Mouse (Mus musculus): ENCODE results near the gene Suco. TPM values are rescaled to one million over a fixed set of nuclear protein-coding genes. Genes with fewer than 3 reads are reported as not detected.

Gene Suco
- polyA plus RNA-seq, 1 experiment from 2014 or later = 32.3 TPM

DNA sequence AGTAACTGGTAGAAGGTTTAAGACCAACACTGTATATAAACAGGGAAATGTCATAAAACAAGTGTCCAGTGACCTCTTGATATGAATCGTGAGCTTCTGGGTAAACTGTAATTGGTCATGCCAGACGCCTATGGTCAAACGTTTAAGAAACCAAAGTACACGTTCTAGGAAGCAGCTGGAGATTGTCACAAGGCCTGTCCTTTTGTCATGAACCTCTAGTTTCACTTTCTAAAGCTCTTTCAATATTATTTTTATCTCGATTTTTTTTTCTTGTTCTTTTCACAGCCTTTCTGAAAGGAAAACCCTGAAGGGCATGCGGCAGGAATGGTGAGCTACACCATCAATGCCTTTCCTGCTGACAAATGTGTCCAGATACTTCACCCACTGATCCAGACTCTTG lies 67.5 kb downstream of the Suco start:
- ATAC-seq (ENCODE audit: insufficient number of reproducible peaks, low FRiP score, low TSS enrichment, low read depth) (no peak), DNase-seq (ENCODE audit: low spot score) (no peak)
- Histone ChIP-seq H3K27me3 (ENCODE audit: control insufficient read depth, insufficient read depth, low read length) (no peaks in the 10 kb centered on the region), H3K27ac (replicated peaks; ENCODE audit: low read depth, low read length) (no peak overlapping the region), H3K4me1 (ENCODE audit: control insufficient read depth, insufficient read depth, low read length) (no peaks in the 10 kb centered on the region), H3K4me2 (ENCODE audit: low read depth, severe bottlenecking) (no peak overlapping the region), H3K9ac (ENCODE audit: low read length) (no peak overlapping the region), H3K9me3 (ENCODE audit: control insufficient read depth, low read length) (no peaks in the 10 kb centered on the region), H3K36me3 (ENCODE audit: control insufficient read depth, insufficient read depth, low read length) (peaks cover 2% of the 10 kb centered on the region; the same call in 1 of the 2 replicates), H3K4me3 (ENCODE audit: low read depth, low read length) (no peak overlapping the region)
- WGBS = 79% methylated on average over 6 of the region's 6 CpGs

- DNase-seq (ENCODE audit: low spot score) = no peak
- 80% methylated on average over 8 of the region's 8 CpGs for WGBS
- ATAC-seq (ENCODE audit: insufficient number of reproducible peaks, low FRiP score, low TSS enrichment, low read depth) = no peak
These were observed 71.9 kb downstream of the Suco start for GRCm38 (mm10) chr1:161804541-161804971.

DNA sequence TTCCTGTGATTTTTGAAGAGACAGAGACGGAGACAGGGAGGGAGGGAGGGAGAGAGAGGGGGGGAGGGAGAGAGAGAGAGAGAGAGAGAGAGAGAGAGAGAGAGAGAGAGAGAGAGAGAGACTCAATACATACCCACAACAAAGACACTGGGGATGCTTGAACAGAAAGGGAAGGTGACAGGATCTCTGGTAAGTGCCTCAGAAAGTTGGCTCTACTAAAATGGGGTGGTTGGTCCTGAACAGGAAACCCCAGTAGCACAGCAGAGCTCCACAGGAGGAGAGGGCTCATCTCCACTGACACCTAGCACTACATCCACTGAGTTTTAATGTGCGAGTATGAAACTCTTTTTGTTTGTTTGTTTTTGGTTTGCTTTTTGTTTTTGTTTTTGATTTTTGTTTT lies 75.2 kb downstream of the Suco start:
- H3K4me1 ChIP-seq (ENCODE audit: control insufficient read depth, insufficient read depth, low read length) = no peaks in the 10 kb centered on the region
- no peaks in the 10 kb centered on the region for H3K27me3 ChIP-seq (ENCODE audit: control insufficient read depth, insufficient read depth, low read length)
- no peak overlapping the region for H3K9ac ChIP-seq (ENCODE audit: low read length)
- H3K9me3 ChIP-seq (ENCODE audit: control insufficient read depth, low read length) = no peaks in the 10 kb centered on the region
- no peak overlapping the region for H3K4me3 ChIP-seq (ENCODE audit: low read depth, low read length)
- WGBS = 82% methylated on average over 2 of the region's 2 CpGs
- ATAC-seq (ENCODE audit: insufficient number of reproducible peaks, low FRiP score, low TSS enrichment, low read depth) (no peak), DNase-seq (ENCODE audit: low spot score) (no peak)
- H3K4me2 ChIP-seq (ENCODE audit: low read depth, severe bottlenecking) = no peak overlapping the region
- no peak overlapping the region for H3K27ac ChIP-seq (replicated peaks; ENCODE audit: low read depth, low read length)
- H3K36me3 ChIP-seq (ENCODE audit: control insufficient read depth, insufficient read depth, low read length) = no peaks in the 10 kb centered on the region

More at GRCm38 (mm10) chr1:161804541-161804971, 71.9 kb downstream of the Suco start:
- Histone ChIP-seq H3K27ac (replicated peaks; ENCODE audit: low read depth, low read length) (no peak overlapping the region), H3K9ac (ENCODE audit: low read length) (no peak overlapping the region), H3K27me3 (ENCODE audit: control insufficient read depth, insufficient read depth, low read length) (no peaks in the 10 kb centered on the region), H3K4me3 (ENCODE audit: low read depth, low read length) (no peak overlapping the region), H3K9me3 (ENCODE audit: control insufficient read depth, low read length) (no peaks in the 10 kb centered on the region), H3K4me1 (ENCODE audit: control insufficient read depth, insufficient read depth, low read length) (no peaks in the 10 kb centered on the region), H3K36me3 (ENCODE audit: control insufficient read depth, insufficient read depth, low read length) (no peaks in the 10 kb centered on the region), H3K4me2 (ENCODE audit: low read depth, severe bottlenecking) (no peak overlapping the region)

DNA sequence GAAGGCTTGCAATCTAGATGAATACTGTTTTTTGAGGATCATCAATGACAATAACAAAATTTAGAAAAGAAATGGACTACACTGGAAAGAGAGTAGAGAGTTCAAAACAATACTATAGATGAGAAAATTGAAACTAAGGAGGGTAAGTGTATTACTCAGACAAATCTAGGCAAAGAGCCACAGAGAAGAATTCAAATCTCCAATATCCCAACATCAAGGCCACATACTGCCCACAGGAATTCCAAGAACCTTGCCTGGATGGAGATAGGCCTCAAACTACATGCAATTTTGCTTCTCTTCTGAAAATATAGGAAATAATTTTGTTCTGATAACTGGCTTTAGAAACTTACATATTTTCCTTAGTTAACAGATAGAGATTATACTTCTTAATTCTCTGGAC lies 76.2 kb downstream of the Suco start:
- Histone ChIP-seq H3K36me3 (ENCODE audit: control insufficient read depth, insufficient read depth, low read length) (no peaks in the 10 kb centered on the region), H3K4me1 (ENCODE audit: control insufficient read depth, insufficient read depth, low read length) (no peaks in the 10 kb centered on the region)

DNA sequence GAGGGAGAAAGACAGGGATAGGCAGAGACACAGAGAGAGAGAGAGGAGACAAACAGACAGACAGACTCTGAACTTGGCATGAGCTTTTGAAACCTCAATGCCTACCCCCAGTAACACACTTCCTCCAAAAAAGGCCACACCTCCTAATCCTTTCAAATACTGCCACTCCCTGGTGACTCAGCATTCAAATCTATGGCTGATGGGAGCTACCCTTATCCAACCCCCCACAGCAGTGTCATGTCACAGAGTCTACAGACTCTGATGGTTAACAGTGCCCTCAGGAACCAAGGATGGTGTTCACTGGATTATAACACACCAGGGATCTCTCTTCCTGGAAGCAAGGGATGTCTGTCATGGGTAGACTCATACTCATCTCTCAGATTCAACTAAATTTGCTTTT lies 76.7 kb downstream of the Suco start:
- Histone ChIP-seq H3K4me3 (ENCODE audit: low read depth, low read length) (no peak overlapping the region), H3K27me3 (ENCODE audit: control insufficient read depth, insufficient read depth, low read length) (no peaks in the 10 kb centered on the region), H3K4me2 (ENCODE audit: low read depth, severe bottlenecking) (no peak overlapping the region)

More for the DNA sequence above, 76.2 kb downstream of the Suco start:
- Histone ChIP-seq H3K27ac (replicated peaks; ENCODE audit: low read depth, low read length) (no peak overlapping the region), H3K4me3 (ENCODE audit: low read depth, low read length) (no peak overlapping the region), H3K4me2 (ENCODE audit: low read depth, severe bottlenecking) (no peak overlapping the region), H3K9ac (ENCODE audit: low read length) (no peak overlapping the region), H3K27me3 (ENCODE audit: control insufficient read depth, insufficient read depth, low read length) (no peaks in the 10 kb centered on the region), H3K9me3 (ENCODE audit: control insufficient read depth, low read length) (no peaks in the 10 kb centered on the region)
- no peak for DNase-seq (ENCODE audit: low spot score)
- no peak for ATAC-seq (ENCODE audit: insufficient number of reproducible peaks, low FRiP score, low TSS enrichment, low read depth)

GRCm38 (mm10) chr1:161798866-161799265 lies 77.6 kb downstream of the Suco start:
- WGBS = 94% methylated on average over 3 of the region's 3 CpGs
- Histone ChIP-seq H3K9me3 (ENCODE audit: control insufficient read depth, low read length) (no peaks in the 10 kb centered on the region), H3K4me3 (ENCODE audit: low read depth, low read length) (no peak overlapping the region), H3K27ac (replicated peaks; ENCODE audit: low read depth, low read length) (no peak overlapping the region), H3K36me3 (ENCODE audit: control insufficient read depth, insufficient read depth, low read length) (no peaks in the 10 kb centered on the region), H3K9ac (ENCODE audit: low read length) (no peak overlapping the region), H3K27me3 (ENCODE audit: control insufficient read depth, insufficient read depth, low read length) (no peaks in the 10 kb centered on the region), H3K4me2 (ENCODE audit: low read depth, severe bottlenecking) (no peak overlapping the region), H3K4me1 (ENCODE audit: control insufficient read depth, insufficient read depth, low read length) (no peaks in the 10 kb centered on the region)
- DNase-seq (ENCODE audit: low spot score) (no peak), ATAC-seq (ENCODE audit: insufficient number of reproducible peaks, low FRiP score, low TSS enrichment, low read depth) (no peak)

More for the DNA sequence above, 76.7 kb downstream of the Suco start:
- Histone ChIP-seq H3K4me1 (ENCODE audit: control insufficient read depth, insufficient read depth, low read length) (no peaks in the 10 kb centered on the region), H3K36me3 (ENCODE audit: control insufficient read depth, insufficient read depth, low read length) (no peaks in the 10 kb centered on the region), H3K27ac (replicated peaks; ENCODE audit: low read depth, low read length) (no peak overlapping the region), H3K9ac (ENCODE audit: low read length) (no peak overlapping the region), H3K9me3 (ENCODE audit: control insufficient read depth, low read length) (no peaks in the 10 kb centered on the region)
- ATAC-seq (ENCODE audit: insufficient number of reproducible peaks, low FRiP score, low TSS enrichment, low read depth) (no peak), DNase-seq (ENCODE audit: low spot score) (no peak)

DNA sequence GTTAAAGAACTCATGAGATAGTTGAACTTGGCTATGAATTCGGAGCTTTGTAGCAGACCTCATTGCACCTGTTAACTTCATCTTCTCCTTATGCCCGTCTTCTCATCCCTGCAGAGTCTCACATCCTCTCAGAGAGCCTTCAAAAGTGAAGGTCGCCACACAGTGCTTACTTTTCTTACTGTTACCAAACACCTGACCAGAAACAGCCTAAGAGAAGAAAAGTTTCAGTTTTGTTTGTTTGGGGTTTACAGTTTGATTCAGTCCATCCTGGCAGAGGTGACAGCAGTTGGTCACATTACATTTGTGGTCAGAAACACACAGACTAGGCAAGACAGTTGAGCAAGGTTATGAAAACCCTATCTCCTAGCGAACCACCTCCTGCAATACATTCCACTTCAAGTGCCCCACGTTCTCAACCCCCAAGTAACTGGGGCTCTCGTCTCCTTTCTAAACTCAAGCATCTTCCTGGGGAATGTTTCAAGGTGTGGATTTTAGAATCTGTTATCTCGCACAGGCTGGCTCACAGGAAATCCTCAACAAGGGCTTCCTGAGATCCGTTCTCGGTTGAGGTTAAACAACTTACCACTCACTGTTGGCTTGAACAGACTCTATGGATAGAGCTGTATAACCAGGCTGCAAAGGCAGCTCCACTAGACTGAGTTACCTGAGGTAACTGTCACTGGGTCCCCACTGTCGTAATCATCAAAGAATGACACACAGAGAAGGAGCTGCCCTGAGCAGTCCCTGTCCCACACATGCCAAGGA lies 81.9 kb downstream of the Suco start:
- WGBS = 83% methylated on average over 10 of the region's 10 CpGs
- DNase-seq (ENCODE audit: low spot score) = no peak
- ATAC-seq (ENCODE audit: insufficient number of reproducible peaks, low FRiP score, low TSS enrichment, low read depth) = no peak

GRCm38 (mm10) chr1:161793321-161793720 lies 83.2 kb downstream of the Suco start:
- DNase-seq (ENCODE audit: low spot score) (no peak), ATAC-seq (ENCODE audit: insufficient number of reproducible peaks, low FRiP score, low TSS enrichment, low read depth) (no peak)
- no peaks in the 10 kb centered on the region for H3K4me1 ChIP-seq (ENCODE audit: control insufficient read depth, insufficient read depth, low read length)
- no peaks in the 10 kb centered on the region for H3K27me3 ChIP-seq (ENCODE audit: control insufficient read depth, insufficient read depth, low read length)
- H3K4me2 ChIP-seq (ENCODE audit: low read depth, severe bottlenecking) = no peak overlapping the region
- H3K9ac ChIP-seq (ENCODE audit: low read length) = no peak overlapping the region
- H3K36me3 ChIP-seq (ENCODE audit: control insufficient read depth, insufficient read depth, low read length) = no peaks in the 10 kb centered on the region
- no peaks in the 10 kb centered on the region for H3K9me3 ChIP-seq (ENCODE audit: control insufficient read depth, low read length)
- no peak overlapping the region for H3K4me3 ChIP-seq (ENCODE audit: low read depth, low read length)
- WGBS = 75% methylated on average over 3 of the region's 3 CpGs
- no peak overlapping the region for H3K27ac ChIP-seq (replicated peaks; ENCODE audit: low read depth, low read length)

More for the DNA sequence above, 81.9 kb downstream of the Suco start:
- H3K4me2 ChIP-seq (ENCODE audit: low read depth, severe bottlenecking) = no peak overlapping the region
- no peak overlapping the region for H3K27ac ChIP-seq (replicated peaks; ENCODE audit: low read depth, low read length)
- H3K36me3 ChIP-seq (ENCODE audit: control insufficient read depth, insufficient read depth, low read length) = no peaks in the 10 kb centered on the region
- H3K9ac ChIP-seq (ENCODE audit: low read length) = no peak overlapping the region
- H3K4me3 ChIP-seq (ENCODE audit: low read depth, low read length) = no peak overlapping the region
- H3K4me1 ChIP-seq (ENCODE audit: control insufficient read depth, insufficient read depth, low read length) = no peaks in the 10 kb centered on the region
- no peaks in the 10 kb centered on the region for H3K9me3 ChIP-seq (ENCODE audit: control insufficient read depth, low read length)
- no peaks in the 10 kb centered on the region for H3K27me3 ChIP-seq (ENCODE audit: control insufficient read depth, insufficient read depth, low read length)

DNA sequence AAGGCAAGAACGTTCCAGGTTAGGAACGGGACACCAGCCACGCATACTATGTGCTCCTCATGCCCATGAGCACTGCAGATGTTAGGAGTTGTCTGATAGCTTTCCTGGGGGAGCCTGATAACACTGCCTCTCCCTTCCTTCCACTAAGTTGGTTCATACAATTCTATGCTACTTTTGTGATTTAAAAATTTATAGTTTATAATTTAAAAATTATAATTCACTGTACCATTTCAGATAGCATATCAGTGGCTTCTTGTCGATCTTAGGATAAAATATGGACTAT lies 83.9 kb downstream of the Suco start:
- Histone ChIP-seq H3K4me2 (ENCODE audit: low read depth, severe bottlenecking) (no peak overlapping the region), H3K9me3 (ENCODE audit: control insufficient read depth, low read length) (no peaks in the 10 kb centered on the region), H3K4me3 (ENCODE audit: low read depth, low read length) (no peak overlapping the region), H3K36me3 (ENCODE audit: control insufficient read depth, insufficient read depth, low read length) (no peaks in the 10 kb centered on the region), H3K4me1 (ENCODE audit: control insufficient read depth, insufficient read depth, low read length) (no peaks in the 10 kb centered on the region), H3K9ac (ENCODE audit: low read length) (no peak overlapping the region), H3K27me3 (ENCODE audit: control insufficient read depth, insufficient read depth, low read length) (no peaks in the 10 kb centered on the region), H3K27ac (replicated peaks; ENCODE audit: low read depth, low read length) (no peak overlapping the region)
- ATAC-seq (ENCODE audit: insufficient number of reproducible peaks, low FRiP score, low TSS enrichment, low read depth) (no peak), DNase-seq (ENCODE audit: low spot score) (no peak)
- WGBS = 91% methylated on average over 4 of the region's 4 CpGs

Data from limb, embryonic 11.5 days (tissue).